Mouse (Mus musculus) G1E (cell line): Measurements from ENCODE around the gene Slc39a10.

Experiments used
- CTCF ChIP-seq: IDR thresholded peaks from 2 replicates; pipeline ENCODE4 v1.5.1; 2012; ENCODE audit warnings: low read depth, low read length, inconsistent platforms, mixed read lengths
- GATA1 ChIP-seq: IDR thresholded peaks from 2 replicates; pipeline ENCODE4 v1.6.1; 2012; ENCODE audit warnings: borderline replicate concordance, low read length, inconsistent platforms, mixed read lengths
- GATA2 ChIP-seq: IDR thresholded peaks from 2 replicates; pipeline ENCODE4 v1.6.1; 2012; ENCODE audit warnings: low read depth, low read length, inconsistent platforms, borderline replicate concordance
- POLR2AphosphoS5 ChIP-seq: IDR thresholded peaks from 2 replicates; pipeline ENCODE4 v1.6.1; 2012; ENCODE audit warnings: low read depth, low read length, inconsistent platforms; ENCODE audit not compliant: insufficient replicate concordance
- TAL1 ChIP-seq: conservative IDR thresholded peaks from 2 replicates; pipeline ENCODE4 v1.6.1; 2012; ENCODE audit warnings: low read depth, low read length, inconsistent platforms, mixed read lengths

GRCm38 (mm10) chr1:46858579-46858978 is 34.1 kb downstream of the Slc39a10 start:
- TF ChIP-seq CTCF (no peak), GATA2 (no peak), POLR2AphosphoS5 (no peak), TAL1 (no peak), GATA1 (no peak)
